19 mouse cellular contexts compared by ENCODE assay signal in the genomic region with DNA sequence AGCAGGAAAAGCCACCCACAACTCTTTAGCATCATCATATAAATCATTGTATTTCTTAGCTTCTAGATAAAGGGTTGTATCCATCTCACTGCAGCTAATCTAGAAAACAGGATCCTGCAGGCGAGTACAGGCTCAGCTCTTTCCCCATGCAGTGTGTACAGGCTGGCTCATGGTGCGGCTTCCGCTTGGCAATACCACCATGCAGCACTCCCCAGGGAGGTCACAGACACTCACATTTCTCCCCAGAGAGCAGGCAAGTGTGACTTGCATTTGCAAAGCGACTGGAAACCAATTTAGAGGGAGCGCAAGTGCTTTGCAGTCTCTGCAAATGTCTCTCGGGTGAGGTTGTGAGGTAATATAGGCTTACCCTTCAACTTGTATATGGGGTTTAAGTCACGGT.
"Had no signal": no experiment of that assay in that cellular context is flagged by ENCODE, and none has a peak within 500 bp of the region (broad histone marks: within the 10 kb centered on the region; RNA-seq: fewer than 3 reads in every experiment).

No protein-coding gene starts in this region.

- ATAC-seq: lung, postnatal 0 days; midbrain, embryonic 13.5 days; midbrain, embryonic 16.5 days had no signal

- H3K9me3 ChIP-seq: kidney, embryonic 15.5 days; liver, embryonic 13.5 days; midbrain, embryonic 10.5 days; midbrain, embryonic 13.5 days; neural tube, embryonic 13.5 days had no signal

- DNase-seq: kidney, adult 8-10 months; kidney, postnatal 10 days; kidney, postnatal 36 days; layer of hippocampus, postnatal 36 days; liver, embryonic 13.5 days; lung, adult 2 months; lung, postnatal 36 days; retina, postnatal 1 day; right cerebral cortex, postnatal 25 days; thymus, postnatal 25 days had no signal

- H3K27ac ChIP-seq: kidney, embryonic 15.5 days; left cerebral cortex, adult 2 months; liver, embryonic 13.5 days; midbrain, embryonic 10.5 days; midbrain, embryonic 13.5 days; neural tube, embryonic 13.5 days had no signal

- H3K9ac ChIP-seq: kidney, embryonic 15.5 days; liver, embryonic 13.5 days; midbrain, embryonic 13.5 days; neural tube, embryonic 13.5 days had no signal

- H3K4me2 ChIP-seq: kidney, embryonic 15.5 days; liver, embryonic 13.5 days; midbrain, embryonic 13.5 days; neural tube, embryonic 13.5 days had no signal

- H3K4me3 ChIP-seq: kidney, embryonic 15.5 days; left cerebral cortex, adult 2 months; liver, embryonic 13.5 days; megakaryocyte, embryonic 14.5 days; midbrain, embryonic 10.5 days; midbrain, embryonic 13.5 days; myocyte; neural tube, embryonic 13.5 days had no signal

- H3K36me3 ChIP-seq: kidney, embryonic 15.5 days; liver, embryonic 13.5 days; midbrain, embryonic 10.5 days; midbrain, embryonic 13.5 days; neural tube, embryonic 13.5 days had no signal

- H3K27me3 ChIP-seq: kidney, embryonic 15.5 days; liver, embryonic 13.5 days; megakaryocyte, embryonic 14.5 days; midbrain, embryonic 13.5 days; neural tube, embryonic 13.5 days had no signal

- H3K4me1 ChIP-seq: kidney, embryonic 15.5 days; midbrain, embryonic 10.5 days; neural tube, embryonic 13.5 days had no signal
